Mouse (Mus musculus): Measurements from ENCODE around the gene Xrcc6.

The Xrcc6 gene

DNA sequence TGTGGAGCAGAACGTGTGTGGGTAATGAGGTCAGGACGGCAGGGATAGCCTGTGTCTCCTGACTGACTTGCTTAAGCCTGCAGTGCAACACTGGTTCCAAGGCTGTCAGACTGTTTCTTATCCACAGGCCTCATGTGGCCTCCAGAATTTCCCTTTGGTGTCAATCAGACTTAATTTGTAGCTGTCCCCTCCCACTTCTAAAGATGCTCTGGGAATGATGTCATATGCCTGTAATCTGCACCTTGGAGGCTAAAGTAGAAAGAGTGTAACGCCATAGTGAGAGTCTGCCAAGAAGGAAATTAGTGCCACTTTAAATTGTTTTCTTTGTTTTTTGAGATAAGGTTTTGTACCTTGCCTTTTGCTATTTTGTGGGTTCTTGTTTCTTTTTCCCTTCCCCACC lies 31.7 kb downstream of the Xrcc6 start:
- no peak for DNase-seq (ENCODE audit: low spot score in 2 of 2)

GRCm38 (mm10) chr15:82022535-82023088 lies 35.0 kb downstream of the Xrcc6 start:
- DNase-seq (ENCODE audit: low spot score in 2 of 2): no peak

- no peak for DNase-seq (ENCODE audit: low spot score in 2 of 2)
Measured at GRCm38 (mm10) chr15:82023965-82024635, 36.5 kb downstream of the Xrcc6 start.

- DNase-seq (ENCODE audit: low spot score in 2 of 2): no peak
Measured at GRCm38 (mm10) chr15:82027276-82027675, 39.6 kb downstream of the Xrcc6 start.

GRCm38 (mm10) chr15:82027726-82028125 lies 40.1 kb downstream of the Xrcc6 start:
- DNase-seq (ENCODE audit: low spot score in 2 of 2): no peak

DNA sequence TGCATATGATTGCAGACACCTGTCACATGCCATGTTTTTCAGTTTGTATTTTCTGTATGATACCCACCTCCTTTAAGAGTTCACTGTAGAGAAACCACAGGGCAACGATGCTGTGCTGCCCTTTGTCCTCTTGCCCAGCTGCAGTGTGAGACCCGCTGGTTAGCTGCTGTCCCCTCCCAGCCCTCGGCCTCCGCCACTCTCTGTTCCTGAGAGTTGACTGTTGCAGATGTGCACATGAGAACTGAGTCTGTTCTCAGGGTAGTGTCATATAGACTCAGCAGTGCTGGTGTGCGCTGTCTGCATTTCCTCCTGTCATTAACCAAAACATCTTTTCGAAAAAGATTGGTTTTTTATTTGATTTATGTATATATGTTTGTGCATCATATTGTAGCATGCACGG lies 44.8 kb downstream of the Xrcc6 start:
- DNase-seq (ENCODE audit: low spot score in 2 of 2): no peak

DNA sequence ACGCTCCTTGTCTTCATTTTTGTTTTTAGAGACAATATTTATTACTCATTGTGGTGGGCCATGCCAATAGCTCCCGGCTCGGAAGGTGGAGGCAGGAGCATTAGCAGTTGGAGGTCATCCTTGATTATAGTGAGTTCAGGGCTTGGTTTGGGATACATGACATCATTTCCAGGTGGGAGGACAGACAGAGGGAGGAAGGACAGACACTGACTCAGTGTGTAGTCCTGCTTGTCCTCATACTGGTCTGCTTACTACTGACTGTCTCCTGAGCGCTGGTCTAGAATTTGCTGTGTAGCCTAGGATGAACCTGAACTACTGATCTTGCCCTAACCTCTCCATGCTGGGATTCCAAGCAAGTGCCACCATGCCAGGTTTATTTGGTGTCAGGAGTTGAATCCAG lies 46.1 kb downstream of the Xrcc6 start, which contains the start of gene Desi1:
TSS of gene Desi1 (minus strand) at position 101 of the 400 bp plus-strand sequence.
- no peak for DNase-seq (ENCODE audit: low spot score in 2 of 2)

GRCm38 (mm10) chr15:82035904-82036689 lies 48.5 kb downstream of the Xrcc6 start:
- peak in 1 of 2 experiments; percentile 28 for DNase-seq (ENCODE audit: low spot score in 2 of 2)

GRCm38 (mm10) chr15:82040650-82041049 lies 53.0 kb downstream of the Xrcc6 start:
- peak in 1 of 2 experiments; percentile 45 for DNase-seq (ENCODE audit: low spot score in 2 of 2)

GRCm38 (mm10) chr15:82044166-82044784 lies 56.6 kb downstream of the Xrcc6 start:
- DNase-seq (ENCODE audit: low spot score in 2 of 2): no peak

GRCm38 (mm10) chr15:82046246-82046891 lies 58.7 kb downstream of the Xrcc6 start:
- DNase-seq (ENCODE audit: low spot score in 2 of 2): no peak

DNA sequence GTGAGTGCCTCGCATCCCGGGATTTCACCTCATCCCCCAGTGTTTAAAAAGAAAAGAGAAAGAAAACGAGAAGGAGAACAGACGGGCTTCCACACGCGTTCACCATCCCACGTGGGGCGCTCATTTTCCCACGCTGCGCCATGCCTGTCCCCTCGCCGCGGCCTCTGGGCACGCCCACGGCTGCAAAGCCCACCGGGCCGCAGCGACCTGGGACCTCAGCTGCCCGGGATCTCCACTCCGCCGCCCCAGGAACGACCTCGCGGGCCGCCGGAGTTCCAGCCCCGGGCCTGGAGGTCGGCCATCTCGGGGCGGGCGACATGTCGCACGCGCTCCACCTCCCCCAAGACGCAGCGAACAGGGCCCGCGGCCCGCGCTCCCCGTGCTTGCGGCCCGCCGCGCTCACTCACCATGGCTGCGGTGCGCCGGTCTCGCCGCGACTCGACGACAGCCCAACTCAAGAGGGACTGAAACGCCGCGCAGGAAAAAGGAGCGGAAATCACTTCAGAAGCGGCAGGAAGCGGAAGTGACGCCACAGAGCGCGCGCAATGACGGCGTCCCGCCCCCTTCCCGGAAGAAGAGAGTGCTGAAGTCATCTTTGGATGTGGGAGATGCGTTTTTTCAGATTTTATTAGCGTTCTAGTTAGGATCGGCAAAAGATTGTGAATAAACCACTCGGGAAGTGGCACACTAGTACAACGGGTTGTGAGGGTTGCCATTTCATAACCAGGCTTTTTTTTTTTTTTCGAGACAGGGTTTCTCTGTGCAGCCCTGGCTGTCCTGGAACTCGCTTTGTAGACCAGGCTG lies 59.6 kb downstream of the Xrcc6 start, which contains the start of gene Snu13:
TSS of gene Snu13 (minus strand) at position 519 of the 804 bp plus-strand sequence.
- peak; percentile 60 to 91 for DNase-seq (ENCODE audit: low spot score in 2 of 2)

DNA sequence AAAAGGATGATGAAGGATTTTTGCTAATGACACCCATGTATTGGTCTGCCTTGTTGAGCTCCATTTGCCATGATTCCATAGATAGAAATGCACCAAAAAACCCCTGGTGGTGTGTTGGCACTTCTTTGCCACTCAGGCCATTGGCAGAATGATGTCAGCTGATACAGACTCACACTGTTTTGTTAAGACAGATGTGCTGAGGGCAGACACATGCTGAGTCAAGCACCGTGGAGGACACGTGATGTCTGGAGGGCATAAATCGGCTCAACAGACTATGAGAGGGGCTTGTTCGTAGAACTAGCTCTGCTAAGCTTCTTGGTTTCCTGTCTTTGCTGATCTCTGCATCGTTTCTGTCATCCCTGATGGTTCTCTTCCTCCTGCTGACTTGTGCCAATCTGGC lies 64.9 kb downstream of the Xrcc6 start:
- no peak for DNase-seq (ENCODE audit: low spot score in 2 of 2)

DNA sequence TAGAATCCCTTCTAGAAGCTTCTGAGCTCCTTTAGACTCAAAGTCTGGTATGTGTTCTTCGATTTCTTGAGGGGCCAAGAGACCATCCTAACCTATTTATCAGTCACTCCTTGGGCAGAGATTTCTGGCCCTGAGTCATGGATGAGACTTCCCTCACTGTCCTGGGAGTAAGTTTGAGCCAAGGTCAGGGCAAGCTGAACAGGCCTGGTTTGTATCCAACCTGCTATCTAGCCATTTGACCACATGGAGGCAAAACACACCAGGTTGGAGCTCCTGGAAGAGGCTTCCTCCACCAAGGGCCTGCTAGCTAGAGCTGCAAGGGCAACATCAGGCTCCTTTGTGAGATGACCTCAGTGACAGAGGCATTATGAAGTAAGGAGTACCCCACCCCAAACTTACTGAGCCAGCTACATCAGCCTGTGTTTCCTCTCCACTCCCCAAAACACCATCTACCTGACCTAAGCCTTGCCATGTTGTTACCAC lies 71.1 kb downstream of the Xrcc6 start, which contains the start of gene 4930407I10Rik:
TSS of gene 4930407I10Rik (plus strand) at position 433 of the 483 bp plus-strand sequence.
- no peak for DNase-seq (ENCODE audit: low spot score in 2 of 2)

- DNase-seq (ENCODE audit: low spot score in 2 of 2): no peak
Measured at GRCm38 (mm10) chr15:82063909-82064308, 76.3 kb downstream of the Xrcc6 start.

DNA sequence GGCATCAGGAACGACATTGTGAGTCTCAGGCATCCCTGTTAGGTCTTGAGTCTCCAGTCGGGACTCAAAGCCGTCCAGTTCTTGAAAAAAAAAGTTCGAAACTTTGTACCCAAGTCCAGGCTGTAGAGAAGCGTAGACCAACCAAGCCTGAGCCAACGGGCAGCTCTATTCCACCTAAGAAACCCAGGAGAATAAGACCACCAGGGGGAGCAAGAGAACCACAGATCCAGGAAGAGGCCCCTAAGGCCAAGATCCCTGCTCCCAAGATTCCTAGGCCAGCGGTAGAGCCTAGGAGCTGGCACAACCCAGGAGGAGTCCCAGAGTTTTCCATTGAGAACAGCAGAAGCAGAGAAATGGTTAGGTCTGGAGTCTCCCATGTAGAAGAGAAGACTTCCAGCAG lies 77.9 kb downstream of the Xrcc6 start:
- DNase-seq (ENCODE audit: low spot score in 2 of 2): peak in 1 of 2 experiments; percentile 89

DNA sequence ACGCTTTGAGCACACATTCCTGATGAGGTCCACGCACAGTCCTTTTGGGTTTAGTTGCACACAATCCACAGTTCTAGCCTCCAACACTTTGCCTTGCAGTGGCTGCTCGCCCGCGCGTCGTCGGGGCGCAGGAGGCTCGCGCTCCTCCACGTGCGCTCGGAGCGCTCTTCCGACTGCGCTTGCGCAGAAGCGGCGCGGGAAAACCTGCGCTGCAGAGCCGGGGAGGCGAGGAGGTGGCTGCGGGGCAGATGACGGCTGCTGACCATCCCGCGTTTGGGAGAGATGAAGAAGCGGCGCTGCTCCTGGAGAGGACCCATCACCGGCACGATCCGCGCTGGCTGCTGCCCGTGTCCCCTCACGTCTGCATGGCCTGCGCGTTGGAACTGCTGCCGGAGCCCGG lies 82.3 kb downstream of the Xrcc6 start, which contains the start of gene Mei1:
TSS of gene Mei1 (plus strand) at position 99 of the 400 bp plus-strand sequence.
- no peak for DNase-seq (ENCODE audit: low spot score in 2 of 2)

GRCm38 (mm10) chr15:82071816-82072469 lies 84.3 kb downstream of the Xrcc6 start:
- peak in 1 of 2 experiments; percentile 37 for DNase-seq (ENCODE audit: low spot score in 2 of 2)

DNA sequence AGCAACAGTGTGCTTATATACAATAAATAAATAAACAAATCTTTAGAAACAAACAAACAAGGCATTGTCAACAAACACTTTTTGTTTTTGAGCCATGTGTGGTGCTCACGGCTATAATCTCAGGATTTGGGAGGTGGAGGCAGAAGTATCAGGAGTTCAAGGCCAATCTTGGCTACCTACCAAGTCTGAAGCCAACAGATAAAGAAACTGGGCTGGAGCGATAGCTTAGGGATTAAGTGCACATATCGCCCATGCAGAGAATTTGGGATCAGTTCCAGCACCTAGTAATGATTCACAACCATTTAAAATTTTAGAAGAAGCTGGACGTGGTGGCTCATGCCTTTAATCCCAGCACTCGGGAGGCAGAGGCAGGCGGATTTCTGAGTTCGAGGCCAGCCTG lies 85.9 kb downstream of the Xrcc6 start:
- no peak for DNase-seq (ENCODE audit: low spot score in 2 of 2)

GRCm38 (mm10) chr15:82079883-82080282 lies 92.2 kb downstream of the Xrcc6 start:
- DNase-seq (ENCODE audit: low spot score in 2 of 2): no peak
